Mouse (Mus musculus): Measurements from ENCODE around the gene Neurod1. TPM values are rescaled to one million over a fixed set of nuclear protein-coding genes. Genes with fewer than 3 reads are reported as not detected.
A peak's percentile ranks its signal among the peaks of the same experiment; 100 is the strongest.

The Neurod1 gene
- polyA plus RNA-seq, 1 experiment from 2014 or later: 17.3 TPM

DNA sequence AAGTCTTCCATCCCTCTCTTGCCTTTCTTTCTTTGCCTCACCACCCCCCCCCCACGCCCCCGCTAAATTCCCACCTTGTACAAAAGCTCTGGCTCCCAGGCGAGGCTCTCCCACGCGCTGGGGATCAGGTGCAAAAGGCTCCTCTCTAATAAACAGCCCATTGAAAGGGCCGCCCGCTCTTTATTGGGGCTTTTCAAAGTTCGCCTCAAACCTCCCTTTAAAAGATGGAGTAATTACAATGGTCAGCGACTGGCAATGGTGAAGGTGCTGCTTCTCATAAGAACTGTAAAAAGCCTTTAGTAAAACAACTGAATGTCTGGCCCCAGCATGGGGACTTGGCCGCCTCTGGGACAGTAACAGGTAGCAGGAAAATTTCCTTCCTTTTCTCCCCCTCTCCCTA is 905 bp downstream of the Neurod1 start:
- ATAC-seq (ENCODE audit: insufficient number of reproducible peaks, insufficient read depth, low FRiP score, low TSS enrichment): no peak
- Histone ChIP-seq H3K4me3 (peak overlapping the region; percentile 36; the same call in 1 of the 2 replicates), H3K4me2 (replicated peaks) (no peak overlapping the region), H3K27ac (no peak overlapping the region), H3K9me3 (no peaks in the 10 kb centered on the region), H3K27me3 (peaks cover 75% of the 10 kb centered on the region), H3K4me1 (0 out of 2 replicates have a peak, but pooled peaks cover 6% of the 10 kb centered on the region), H3K36me3 (no peaks in the 10 kb centered on the region), H3K9ac (0 out of 2 replicates have a peak overlapping the region, but pooled peaks have one; percentile 15)
- WGBS: 4% methylated on average over 10 of the region's 10 CpGs

- Histone ChIP-seq H3K27ac (no peak overlapping the region), H3K36me3 (no peaks in the 10 kb centered on the region), H3K27me3 (peaks cover 69% of the 10 kb centered on the region), H3K4me1 (0 out of 2 replicates have a peak, but pooled peaks cover 6% of the 10 kb centered on the region), H3K9ac (no peak overlapping the region), H3K4me2 (replicated peaks) (peak overlapping the region; percentile 64; the same call in 1 of the 2 replicates), H3K9me3 (no peaks in the 10 kb centered on the region), H3K4me3 (0 out of 2 replicates have a peak overlapping the region, but pooled peaks have one; percentile 33)
- no peak for ATAC-seq (ENCODE audit: insufficient number of reproducible peaks, insufficient read depth, low FRiP score, low TSS enrichment)
- 9% methylated on average over 15 of the region's 15 CpGs for WGBS
Observed at GRCm38 (mm10) chr2:79454786-79455446, 1.6 kb downstream of the Neurod1 start.

DNA sequence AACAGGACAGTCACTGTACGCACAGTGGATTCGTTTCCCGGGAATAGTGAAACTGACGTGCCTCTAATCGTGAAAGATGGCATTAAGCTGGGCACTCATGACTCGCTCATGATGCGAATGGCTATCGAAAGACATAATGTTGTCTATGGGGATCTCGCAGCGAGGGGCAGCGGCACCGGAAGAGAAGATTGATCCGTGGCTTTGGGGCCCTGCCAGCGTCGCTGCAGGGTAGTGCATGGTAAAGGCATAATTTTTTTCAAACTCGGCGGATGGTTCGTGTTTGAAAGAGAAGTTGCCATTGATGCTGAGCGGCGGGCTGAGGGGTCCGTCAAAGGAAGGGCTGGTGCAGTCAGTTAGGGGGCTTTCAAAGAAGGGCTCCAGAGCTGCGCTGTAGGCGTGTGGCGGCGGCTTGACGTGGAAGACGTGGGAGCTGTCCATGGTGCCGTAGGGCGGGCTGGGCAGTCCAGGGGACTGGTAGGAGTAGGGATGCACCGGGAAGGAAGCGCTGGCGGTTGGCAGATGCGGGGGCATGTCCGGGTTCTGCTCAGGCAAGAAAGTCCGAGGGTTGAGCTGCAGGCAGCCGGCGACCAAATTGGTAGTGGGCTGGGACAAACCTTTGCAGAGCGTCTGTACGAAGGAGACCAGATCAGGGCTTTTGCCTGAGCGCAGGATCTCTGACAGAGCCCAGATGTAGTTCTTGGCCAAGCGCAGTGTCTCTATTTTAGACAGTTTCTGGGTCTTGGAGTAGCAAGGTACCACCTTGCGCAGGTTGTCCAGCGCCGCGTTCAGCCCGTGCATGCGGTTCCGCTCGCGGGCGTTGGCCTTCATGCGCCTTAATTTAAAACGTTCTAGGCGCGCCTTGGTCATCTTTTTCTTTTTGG is 2.4 kb downstream of the Neurod1 start:
- Histone ChIP-seq H3K9me3 (no peaks in the 10 kb centered on the region), H3K4me1 (0 out of 2 replicates have a peak, but pooled peaks cover 5% of the 10 kb centered on the region), H3K4me2 (replicated peaks) (peak overlapping the region; percentile 64), H3K36me3 (no peaks in the 10 kb centered on the region), H3K4me3 (peak overlapping the region; percentile 33), H3K27me3 (peaks cover 61% of the 10 kb centered on the region), H3K9ac (no peak overlapping the region), H3K27ac (no peak overlapping the region)
- peak; percentile 64; the same call in 1 of the 2 replicates for ATAC-seq (ENCODE audit: insufficient number of reproducible peaks, insufficient read depth, low FRiP score, low TSS enrichment)
- 2% methylated on average over 55 of the region's 55 CpGs for WGBS

DNA sequence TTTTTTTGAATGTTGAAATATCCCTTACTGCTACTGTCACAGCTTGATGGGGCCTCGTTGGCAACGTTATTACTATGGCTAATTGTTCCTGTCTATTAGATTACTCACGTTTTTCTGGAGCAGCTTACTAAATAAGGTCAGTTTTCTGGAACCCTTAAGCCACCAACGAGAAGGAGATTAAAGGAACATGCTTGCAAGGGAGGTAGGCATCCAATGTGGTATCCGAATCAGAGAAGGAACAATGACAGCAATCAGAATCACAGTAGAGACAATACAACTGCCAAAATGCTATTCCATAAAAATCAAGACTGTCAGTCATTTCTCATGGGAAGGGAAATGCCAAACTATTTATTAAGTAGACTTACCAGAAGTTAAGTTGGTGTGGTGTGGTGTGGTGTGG is 5.1 kb downstream of the Neurod1 start:
- 0 out of 2 replicates have a peak, but pooled peaks cover 3% of the 10 kb centered on the region for H3K4me1 ChIP-seq
- H3K4me3 ChIP-seq: no peak overlapping the region
- no peaks in the 10 kb centered on the region for H3K36me3 ChIP-seq
- H3K9me3 ChIP-seq: no peaks in the 10 kb centered on the region
- no peak overlapping the region for H3K9ac ChIP-seq
- peaks cover 34% of the 10 kb centered on the region for H3K27me3 ChIP-seq
- H3K27ac ChIP-seq: no peak overlapping the region
- H3K4me2 ChIP-seq (replicated peaks): no peak overlapping the region
- 48% methylated on average over 5 of the region's 5 CpGs for WGBS
- no peak for ATAC-seq (ENCODE audit: insufficient number of reproducible peaks, insufficient read depth, low FRiP score, low TSS enrichment)

DNA sequence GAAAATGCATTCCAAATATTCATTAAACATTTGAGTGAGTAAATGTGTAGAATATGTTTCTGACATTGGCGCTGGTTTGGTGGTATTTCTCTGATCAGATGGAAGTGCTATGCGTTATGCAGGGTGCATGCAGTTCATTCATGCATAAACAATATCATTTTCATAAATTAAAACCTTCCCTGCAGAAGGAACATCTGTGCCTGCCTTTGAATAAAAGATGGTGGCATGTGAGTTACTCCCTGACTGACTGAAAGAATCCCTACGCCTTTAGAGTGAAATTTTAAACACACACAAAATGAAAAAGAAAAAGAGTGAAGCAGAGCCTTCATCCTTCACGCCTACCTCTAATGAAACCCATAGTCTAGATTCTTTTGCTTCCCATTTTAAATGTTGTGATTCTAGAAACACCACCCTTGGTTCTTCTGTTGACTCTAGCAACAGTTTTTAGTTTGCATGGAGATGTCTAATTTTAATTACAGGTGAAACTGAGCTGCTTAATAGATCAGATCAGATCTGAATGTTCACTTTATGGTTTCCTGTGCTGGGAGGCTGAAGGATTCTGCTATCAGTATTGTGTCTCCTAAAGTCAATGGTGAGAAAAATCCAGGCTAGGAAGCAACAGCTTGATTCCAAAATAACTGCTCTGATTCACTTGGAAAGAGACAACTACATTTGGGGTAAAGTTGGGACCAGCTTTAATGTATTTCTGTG is 5.7 kb downstream of the Neurod1 start:
- no peak overlapping the region for H3K9ac ChIP-seq
- ATAC-seq (ENCODE audit: insufficient number of reproducible peaks, insufficient read depth, low FRiP score, low TSS enrichment): no peak
- no peak overlapping the region for H3K4me2 ChIP-seq (replicated peaks)
- H3K4me3 ChIP-seq: no peak overlapping the region
- H3K27ac ChIP-seq: no peak overlapping the region
- H3K27me3 ChIP-seq: peaks cover 28% of the 10 kb centered on the region
- no peaks in the 10 kb centered on the region for H3K36me3 ChIP-seq
- no peaks in the 10 kb centered on the region for H3K9me3 ChIP-seq
- 58% methylated on average over 4 of the region's 4 CpGs for WGBS
- 0 out of 2 replicates have a peak, but pooled peaks cover 3% of the 10 kb centered on the region for H3K4me1 ChIP-seq

DNA sequence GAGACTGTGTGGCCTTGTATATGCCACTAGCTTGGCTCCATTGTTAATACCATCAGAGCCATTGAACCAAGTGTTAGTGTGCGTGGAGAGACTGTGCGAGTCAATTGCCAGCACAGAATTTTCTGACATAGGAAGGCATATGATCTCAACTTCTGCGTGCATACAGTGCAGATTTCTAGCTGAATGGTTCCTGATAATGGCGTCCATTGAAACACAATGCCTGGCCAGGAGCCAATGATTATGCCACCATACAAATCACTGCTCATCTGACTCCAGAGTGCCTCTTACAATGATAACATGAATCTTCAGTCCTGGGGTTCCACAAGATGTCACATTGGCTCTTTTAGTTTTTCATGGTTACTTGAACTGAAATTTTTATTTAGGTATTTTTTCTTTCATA is 7.2 kb downstream of the Neurod1 start:
- ATAC-seq (ENCODE audit: insufficient number of reproducible peaks, insufficient read depth, low FRiP score, low TSS enrichment): no peak
- H3K4me2 ChIP-seq (replicated peaks): no peak overlapping the region
- no peaks in the 10 kb centered on the region for H3K36me3 ChIP-seq
- H3K9me3 ChIP-seq: no peaks in the 10 kb centered on the region
- H3K27me3 ChIP-seq: peaks cover 13% of the 10 kb centered on the region
- H3K4me3 ChIP-seq: no peak overlapping the region
- H3K4me1 ChIP-seq: 0 out of 2 replicates have a peak, but pooled peaks cover 3% of the 10 kb centered on the region
- H3K27ac ChIP-seq: no peak overlapping the region
- no peak overlapping the region for H3K9ac ChIP-seq
- WGBS: 68% methylated on average over 4 of the region's 4 CpGs

DNA sequence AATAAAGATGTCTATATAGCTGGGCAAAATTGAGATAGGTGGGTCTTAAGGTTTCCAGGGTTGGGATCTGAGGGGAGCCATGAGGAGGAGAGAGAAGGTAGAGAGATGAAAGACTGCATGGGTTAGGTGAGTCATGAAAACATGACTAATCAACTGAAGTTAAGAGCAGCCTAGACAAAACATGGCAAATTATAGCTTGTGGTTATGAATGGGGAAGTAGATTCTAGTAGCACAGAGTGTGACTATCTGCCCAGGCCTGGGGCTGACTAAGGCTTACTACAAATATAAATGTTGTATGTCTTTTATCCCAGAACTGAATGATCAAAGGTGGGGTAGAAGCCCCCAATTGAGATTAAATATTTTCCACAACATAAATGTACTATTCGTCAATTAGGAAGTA is 9.4 kb downstream of the Neurod1 start:
- peaks cover 5% of the 10 kb centered on the region; the same call in 1 of the 2 replicates for H3K27me3 ChIP-seq
- WGBS: 81% methylated on average over 1 of the region's 1 CpGs
- H3K9ac ChIP-seq: no peak overlapping the region
- H3K27ac ChIP-seq: no peak overlapping the region
- no peaks in the 10 kb centered on the region for H3K9me3 ChIP-seq
- no peak overlapping the region for H3K4me2 ChIP-seq (replicated peaks)
- H3K4me3 ChIP-seq: no peak overlapping the region
- no peaks in the 10 kb centered on the region for H3K4me1 ChIP-seq
- no peaks in the 10 kb centered on the region for H3K36me3 ChIP-seq
- ATAC-seq (ENCODE audit: insufficient number of reproducible peaks, insufficient read depth, low FRiP score, low TSS enrichment): no peak

DNA sequence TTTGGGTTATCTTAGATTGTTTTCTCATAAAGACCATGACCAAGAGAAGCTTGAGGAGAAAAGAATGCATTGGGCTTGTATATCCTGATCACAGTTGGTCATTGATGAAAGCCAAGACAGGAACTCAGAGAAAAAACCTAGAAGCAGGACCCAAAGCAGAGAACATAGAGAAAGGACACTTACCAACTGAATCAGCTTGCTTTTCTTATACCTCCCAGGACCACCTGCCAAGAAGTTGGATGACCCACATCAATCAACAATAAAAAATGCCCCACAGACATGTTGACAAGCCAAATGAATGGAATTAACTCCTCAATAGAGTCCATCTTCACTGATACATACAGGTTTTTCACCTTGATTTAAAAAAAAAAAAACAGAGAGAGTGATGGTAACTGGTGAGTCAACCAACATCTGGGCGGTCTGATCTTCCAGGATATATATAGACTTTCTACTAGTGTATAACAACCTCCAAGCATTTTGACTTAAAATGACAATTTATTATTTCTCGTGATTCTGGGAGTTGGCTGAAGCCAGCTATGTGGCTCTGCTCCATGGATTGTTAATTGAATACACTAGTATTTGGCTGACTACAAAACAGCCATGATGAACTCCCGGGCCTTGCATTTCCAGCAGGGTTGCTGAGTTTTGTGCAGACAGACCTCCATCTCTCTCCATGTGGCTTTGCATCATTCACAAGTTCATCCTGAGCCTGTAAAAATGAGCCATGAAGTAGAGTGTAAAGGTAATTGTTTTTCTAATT is 12.5 kb downstream of the Neurod1 start:
- no peak overlapping the region for H3K4me3 ChIP-seq
- no peaks in the 10 kb centered on the region for H3K36me3 ChIP-seq
- H3K4me2 ChIP-seq (replicated peaks): no peak overlapping the region
- no peaks in the 10 kb centered on the region for H3K9me3 ChIP-seq
- no peak for ATAC-seq (ENCODE audit: insufficient number of reproducible peaks, insufficient read depth, low FRiP score, low TSS enrichment)
- H3K9ac ChIP-seq: no peak overlapping the region
- no peak overlapping the region for H3K27ac ChIP-seq
- 82% methylated on average over 3 of the region's 3 CpGs for WGBS
- H3K4me1 ChIP-seq: no peaks in the 10 kb centered on the region
- no peaks in the 10 kb centered on the region for H3K27me3 ChIP-seq

- Histone ChIP-seq H3K9me3 (no peaks in the 10 kb centered on the region), H3K27ac (no peak overlapping the region), H3K4me2 (replicated peaks) (no peak overlapping the region), H3K4me3 (no peak overlapping the region), H3K27me3 (no peaks in the 10 kb centered on the region), H3K9ac (no peak overlapping the region), H3K36me3 (no peaks in the 10 kb centered on the region), H3K4me1 (no peaks in the 10 kb centered on the region)
- WGBS: 88% methylated on average over 2 of the region's 2 CpGs
- no peak for ATAC-seq (ENCODE audit: insufficient number of reproducible peaks, insufficient read depth, low FRiP score, low TSS enrichment)
Observed at GRCm38 (mm10) chr2:79443401-79443800, 13.2 kb downstream of the Neurod1 start.

DNA sequence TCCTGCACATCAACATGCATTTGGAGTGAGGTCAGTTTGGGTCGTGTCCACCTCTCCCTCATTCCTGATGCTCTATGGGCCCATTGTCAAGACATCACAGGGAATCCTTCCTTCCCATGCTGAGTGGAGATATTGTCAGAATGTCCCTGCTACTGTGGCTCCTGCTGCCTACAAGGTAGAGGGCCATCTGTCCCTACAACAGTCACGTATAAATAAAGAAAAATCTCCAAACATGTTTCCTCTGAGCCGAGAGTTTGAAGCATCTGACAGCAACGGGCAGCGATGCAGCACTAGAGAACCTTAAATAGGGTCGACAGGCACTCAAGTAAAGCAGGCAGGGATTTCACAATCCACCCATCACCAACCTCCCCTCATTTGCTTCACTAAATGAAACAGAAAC is 13.6 kb downstream of the Neurod1 start:
- no peaks in the 10 kb centered on the region for H3K27me3 ChIP-seq
- WGBS: 73% methylated on average over 6 of the region's 6 CpGs
- no peaks in the 10 kb centered on the region for H3K9me3 ChIP-seq
- no peaks in the 10 kb centered on the region for H3K36me3 ChIP-seq
- no peak overlapping the region for H3K9ac ChIP-seq
- H3K4me3 ChIP-seq: no peak overlapping the region
- no peak overlapping the region for H3K4me2 ChIP-seq (replicated peaks)
- no peak for ATAC-seq (ENCODE audit: insufficient number of reproducible peaks, insufficient read depth, low FRiP score, low TSS enrichment)
- no peak overlapping the region for H3K27ac ChIP-seq
- H3K4me1 ChIP-seq: no peaks in the 10 kb centered on the region

GRCm38 (mm10) chr2:79442227-79442626 is 14.3 kb downstream of the Neurod1 start:
- no peaks in the 10 kb centered on the region for H3K9me3 ChIP-seq
- ATAC-seq (ENCODE audit: insufficient number of reproducible peaks, insufficient read depth, low FRiP score, low TSS enrichment): no peak
- no peak overlapping the region for H3K4me2 ChIP-seq (replicated peaks)
- no peaks in the 10 kb centered on the region for H3K36me3 ChIP-seq
- H3K9ac ChIP-seq: no peak overlapping the region
- no peaks in the 10 kb centered on the region for H3K27me3 ChIP-seq
- H3K4me3 ChIP-seq: no peak overlapping the region
- WGBS: 95% methylated on average over 2 of the region's 2 CpGs
- H3K27ac ChIP-seq: no peak overlapping the region
- H3K4me1 ChIP-seq: no peaks in the 10 kb centered on the region
